Mouse (Mus musculus) heart, adult 2 months (tissue): ENCODE measurements around the gene Stra6.

Source experiments
- CTCF ChIP-seq: fragments of 200-600 bp; IDR thresholded peaks from 2 replicates; pipeline ENCODE4 v1.8.1; 2022; ENCODE audit warnings: antibody characterized with exemption, mild to moderate bottlenecking, moderate library complexity
- EP300 ChIP-seq: fragments of 200-500 bp; IDR thresholded peaks from 2 replicates; pipeline ENCODE4 v1.6.1; 2011; ENCODE audit warnings: low read depth, low read length, control low read depth; ENCODE audit not compliant: insufficient read depth

DNA sequence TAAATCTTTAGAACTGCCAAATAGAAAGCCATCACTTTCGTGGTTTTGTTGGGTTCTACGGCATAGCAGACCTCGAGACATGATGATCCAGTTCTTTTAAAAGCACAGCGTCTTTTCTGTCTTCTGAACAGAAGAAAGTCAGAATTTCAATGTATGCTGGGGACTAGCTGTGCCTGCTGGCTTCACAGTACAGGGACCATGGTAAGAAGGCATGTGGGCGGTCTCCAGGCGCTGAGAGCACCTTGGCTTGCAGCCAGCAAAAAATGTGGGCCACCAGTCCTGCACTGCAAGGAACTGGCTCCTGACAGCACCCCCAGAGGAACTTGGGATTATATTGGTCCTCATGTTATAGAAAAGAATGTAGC, 3.1 kb downstream of the Stra6 start:
- TF ChIP-seq CTCF (no peak), EP300 (no peak)
